Mouse (Mus musculus): ENCODE results near the gene Tyrobp. TPM values are rescaled to one million over a fixed set of nuclear protein-coding genes. Genes with fewer than 3 reads are reported as not detected.
A peak's percentile ranks its signal among the peaks of the same experiment; 100 is the strongest.

Gene Tyrobp
- polyA plus RNA-seq, 1 experiment from 2014 or later, result 16.7 TPM

DNA sequence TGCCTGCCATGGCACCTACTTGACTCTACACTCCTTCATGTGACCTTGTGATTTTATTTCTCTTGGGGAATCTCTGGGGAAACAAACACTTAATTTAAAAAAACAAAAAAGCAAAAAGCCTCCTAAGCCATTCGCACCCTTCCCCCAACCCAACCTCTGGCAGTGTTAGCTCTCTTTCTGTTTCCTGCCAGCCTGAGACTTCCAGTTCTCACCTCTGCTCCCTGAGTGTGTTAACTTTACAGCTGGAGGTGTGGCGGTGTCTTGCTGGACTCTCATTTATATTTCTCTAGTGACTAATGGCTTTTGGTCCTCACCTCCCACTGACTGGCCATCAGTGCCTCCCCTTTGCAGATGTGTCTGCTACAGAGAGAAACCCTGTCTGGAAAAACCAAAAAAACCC, 3.8 kb upstream of the Tyrobp start:
- Histone ChIP-seq H3K9ac (no peak overlapping the region), H3K9me3 (no peaks in the 10 kb centered on the region), H3K4me3 (no peak overlapping the region), H3K36me3 (no peaks in the 10 kb centered on the region), H3K27ac (no peak overlapping the region), H3K27me3 (no peaks in the 10 kb centered on the region; the same call in 1 of the 2 replicates), H3K4me1 (no peaks in the 10 kb centered on the region), H3K4me2 (replicated peaks) (no peak overlapping the region)
- no peak for ATAC-seq (ENCODE audit: insufficient number of reproducible peaks, insufficient read depth, low FRiP score, low TSS enrichment)
- WGBS, result 80% methylated on average over 2 of the region's 2 CpGs

DNA sequence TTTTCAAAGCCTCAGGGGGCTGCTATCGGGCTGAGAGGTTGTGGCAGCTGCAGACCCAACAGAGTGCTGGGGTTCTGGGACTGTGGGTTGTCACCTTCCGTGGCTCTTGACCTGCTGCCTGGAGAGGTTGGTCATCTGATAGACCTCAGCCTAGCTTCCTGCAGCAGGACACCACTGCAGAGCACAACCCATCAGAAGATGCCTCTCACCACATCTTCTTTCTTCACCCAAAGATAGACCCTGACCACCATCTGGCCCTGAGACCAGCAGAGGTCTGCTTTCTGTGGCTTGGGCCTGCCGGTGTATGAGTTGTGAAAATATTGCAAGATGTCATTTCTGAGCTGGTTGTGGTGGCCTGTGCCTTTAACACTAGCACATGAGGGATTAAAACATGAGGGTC, 2.5 kb upstream of the Tyrobp start:
- H3K4me1 ChIP-seq, result no peaks in the 10 kb centered on the region
- no peak overlapping the region for H3K9ac ChIP-seq
- H3K27ac ChIP-seq, result no peak overlapping the region
- no peak for ATAC-seq (ENCODE audit: insufficient number of reproducible peaks, insufficient read depth, low FRiP score, low TSS enrichment)
- no peaks in the 10 kb centered on the region for H3K9me3 ChIP-seq
- no peak overlapping the region for H3K4me3 ChIP-seq
- H3K4me2 ChIP-seq (replicated peaks), result no peak overlapping the region
- no peaks in the 10 kb centered on the region; the same call in 1 of the 2 replicates for H3K27me3 ChIP-seq
- WGBS, result 66% methylated on average over 3 of the region's 3 CpGs
- H3K36me3 ChIP-seq, result no peaks in the 10 kb centered on the region

DNA sequence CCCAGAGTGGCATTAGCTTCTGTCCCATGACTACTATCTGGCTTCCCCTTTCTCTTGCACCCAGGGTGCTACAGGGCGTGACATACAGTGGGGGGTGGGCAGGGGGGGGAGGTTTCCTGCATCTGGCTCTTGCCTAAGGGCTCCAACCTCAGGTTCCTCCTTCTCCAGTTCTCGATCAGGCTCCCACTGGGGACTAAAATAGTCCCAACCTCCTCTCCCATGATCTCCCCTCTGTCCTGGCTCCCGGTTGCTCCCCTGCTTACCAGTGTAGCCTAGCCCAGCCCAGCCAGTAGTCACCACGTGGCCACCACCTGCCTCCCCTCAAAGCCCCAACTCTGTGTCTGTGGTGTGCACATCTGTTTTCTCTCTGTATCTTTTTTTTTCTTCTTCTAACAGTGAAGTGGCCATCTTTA, 819 bp upstream of the Tyrobp start:
- 41% methylated on average over 4 of the region's 4 CpGs for WGBS
- H3K9ac ChIP-seq, result no peak overlapping the region
- no peaks in the 10 kb centered on the region for H3K27me3 ChIP-seq
- no peak overlapping the region for H3K4me2 ChIP-seq (replicated peaks)
- no peak overlapping the region for H3K4me3 ChIP-seq
- no peaks in the 10 kb centered on the region for H3K4me1 ChIP-seq
- no peak overlapping the region for H3K27ac ChIP-seq
- no peaks in the 10 kb centered on the region for H3K9me3 ChIP-seq
- no peaks in the 10 kb centered on the region for H3K36me3 ChIP-seq
- no peak for ATAC-seq (ENCODE audit: insufficient number of reproducible peaks, insufficient read depth, low FRiP score, low TSS enrichment)

DNA sequence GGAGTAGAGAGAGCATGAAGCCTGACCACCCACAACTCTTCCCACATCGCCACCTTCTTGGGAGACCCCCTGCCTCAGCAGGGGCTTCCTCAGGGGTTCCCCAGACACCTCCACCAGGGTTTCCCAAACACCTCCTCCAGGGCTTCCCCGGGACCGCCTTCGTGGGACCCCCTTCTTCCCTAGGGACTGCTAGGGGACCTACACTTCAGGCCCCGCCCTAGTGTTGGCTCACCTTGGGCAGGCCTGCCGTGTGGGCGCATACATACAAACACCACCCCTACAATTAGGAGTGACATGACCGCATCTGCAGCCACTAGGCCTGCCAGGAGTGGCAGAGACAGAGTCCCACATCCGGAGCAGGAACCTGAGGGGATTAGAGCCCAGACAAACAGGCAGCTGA, 4.3 kb downstream of the Tyrobp start:
- Histone ChIP-seq H3K27ac (no peak overlapping the region), H3K9ac (no peak overlapping the region), H3K4me1 (peaks cover 7% of the 10 kb centered on the region), H3K4me2 (replicated peaks) (no peak overlapping the region), H3K9me3 (0 out of 2 replicates have a peak, but pooled peaks cover 3% of the 10 kb centered on the region), H3K27me3 (peaks cover 9% of the 10 kb centered on the region; the same call in 1 of the 2 replicates), H3K4me3 (no peak overlapping the region), H3K36me3 (no peaks in the 10 kb centered on the region)
- no peak for ATAC-seq (ENCODE audit: insufficient number of reproducible peaks, insufficient read depth, low FRiP score, low TSS enrichment)
- 74% methylated on average over 9 of the region's 9 CpGs for WGBS

DNA sequence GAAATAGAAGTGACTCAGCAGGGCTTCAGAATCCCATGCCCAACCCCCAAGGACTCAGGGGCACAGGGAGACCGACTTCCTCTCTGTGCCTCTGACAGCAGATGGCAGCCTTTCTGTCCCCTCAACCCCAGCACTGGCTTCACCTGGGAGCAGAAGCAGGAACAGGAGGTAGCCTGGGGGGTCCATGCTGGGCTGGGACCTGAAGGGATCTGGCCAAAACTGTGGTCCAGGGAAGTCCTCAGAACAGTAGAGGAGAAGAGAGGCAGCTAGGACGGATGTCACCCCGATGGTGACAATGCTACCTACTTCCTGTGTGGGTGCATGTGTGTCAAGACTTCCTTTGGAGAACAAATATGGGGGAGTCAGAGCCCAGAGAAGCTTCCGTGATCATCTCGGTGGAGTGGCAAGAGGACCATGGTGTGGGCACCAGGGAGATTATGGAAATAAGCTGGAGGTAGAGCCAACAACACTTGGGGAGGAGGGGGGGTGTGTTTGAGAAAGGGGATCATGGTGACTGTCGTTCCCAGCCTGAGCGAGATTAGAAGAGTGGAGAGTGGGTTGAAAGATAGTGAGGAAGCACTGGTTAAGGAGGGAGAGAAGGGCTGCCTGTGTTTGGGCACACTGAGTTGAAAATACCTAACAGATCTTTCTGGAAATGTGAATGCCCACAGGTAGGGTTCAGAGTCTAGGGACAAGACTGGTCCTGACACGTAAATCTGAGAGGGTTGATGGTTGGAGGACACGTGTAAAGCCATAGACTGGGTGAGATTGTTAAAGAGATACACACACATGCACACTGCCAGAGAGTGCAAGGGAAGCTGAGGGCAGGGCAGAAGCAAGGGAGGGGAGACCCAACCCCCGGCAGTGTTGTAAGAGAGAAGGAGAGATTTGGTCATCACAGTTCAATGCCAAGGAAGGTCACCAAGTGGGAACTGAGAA, 6.3 kb downstream of the Tyrobp start, which contains the start of gene Hcst:
Gene Hcst, minus strand, starts transcription at position 294 of the 939 bp plus-strand sequence.
- no peaks in the 10 kb centered on the region for H3K36me3 ChIP-seq
- H3K4me1 ChIP-seq, result peaks cover 12% of the 10 kb centered on the region
- peaks cover 23% of the 10 kb centered on the region; the same call in 1 of the 2 replicates for H3K27me3 ChIP-seq
- H3K4me3 ChIP-seq, result no peak within 1 kb of the TSS
- no peak within 1 kb of the TSS for H3K9ac ChIP-seq
- 67% methylated on average over 10 of the region's 10 CpGs for WGBS
- no peak within 1 kb of the TSS for H3K27ac ChIP-seq
- no peak for ATAC-seq (ENCODE audit: insufficient number of reproducible peaks, insufficient read depth, low FRiP score, low TSS enrichment)
- no peak within 1 kb of the TSS for H3K4me2 ChIP-seq (replicated peaks)
- 0 out of 2 replicates have a peak, but pooled peaks cover 3% of the 10 kb centered on the region for H3K9me3 ChIP-seq

DNA sequence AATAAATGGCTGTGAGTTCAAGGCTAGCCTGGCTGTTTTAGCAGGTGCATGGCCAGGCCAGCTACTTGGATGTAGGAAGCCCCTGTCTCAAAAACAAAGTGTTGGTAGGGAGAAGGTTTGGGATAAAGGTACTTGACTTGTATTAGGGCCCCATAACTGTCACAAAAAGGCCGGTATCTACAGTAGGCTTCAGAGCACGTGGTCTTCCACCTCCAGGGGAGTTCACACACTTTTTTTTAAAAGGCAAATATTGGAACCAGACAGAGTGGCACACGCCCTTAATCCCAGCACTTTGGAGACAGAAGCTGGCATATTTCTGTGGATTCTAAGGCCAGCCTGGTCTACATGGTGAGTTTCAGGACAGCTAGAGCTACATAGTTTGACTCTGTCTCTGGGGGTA, 7.1 kb downstream of the Tyrobp start:
- Histone ChIP-seq H3K27ac (no peak overlapping the region), H3K4me2 (replicated peaks) (no peak overlapping the region), H3K9me3 (0 out of 2 replicates have a peak, but pooled peaks cover 3% of the 10 kb centered on the region), H3K36me3 (peaks cover 4% of the 10 kb centered on the region; the same call in 1 of the 2 replicates), H3K9ac (no peak overlapping the region), H3K27me3 (peaks cover 23% of the 10 kb centered on the region; the same call in 1 of the 2 replicates), H3K4me1 (peaks cover 12% of the 10 kb centered on the region), H3K4me3 (no peak overlapping the region)
- 75% methylated on average over 3 of the region's 3 CpGs for WGBS
- ATAC-seq (ENCODE audit: insufficient number of reproducible peaks, insufficient read depth, low FRiP score, low TSS enrichment), result no peak

DNA sequence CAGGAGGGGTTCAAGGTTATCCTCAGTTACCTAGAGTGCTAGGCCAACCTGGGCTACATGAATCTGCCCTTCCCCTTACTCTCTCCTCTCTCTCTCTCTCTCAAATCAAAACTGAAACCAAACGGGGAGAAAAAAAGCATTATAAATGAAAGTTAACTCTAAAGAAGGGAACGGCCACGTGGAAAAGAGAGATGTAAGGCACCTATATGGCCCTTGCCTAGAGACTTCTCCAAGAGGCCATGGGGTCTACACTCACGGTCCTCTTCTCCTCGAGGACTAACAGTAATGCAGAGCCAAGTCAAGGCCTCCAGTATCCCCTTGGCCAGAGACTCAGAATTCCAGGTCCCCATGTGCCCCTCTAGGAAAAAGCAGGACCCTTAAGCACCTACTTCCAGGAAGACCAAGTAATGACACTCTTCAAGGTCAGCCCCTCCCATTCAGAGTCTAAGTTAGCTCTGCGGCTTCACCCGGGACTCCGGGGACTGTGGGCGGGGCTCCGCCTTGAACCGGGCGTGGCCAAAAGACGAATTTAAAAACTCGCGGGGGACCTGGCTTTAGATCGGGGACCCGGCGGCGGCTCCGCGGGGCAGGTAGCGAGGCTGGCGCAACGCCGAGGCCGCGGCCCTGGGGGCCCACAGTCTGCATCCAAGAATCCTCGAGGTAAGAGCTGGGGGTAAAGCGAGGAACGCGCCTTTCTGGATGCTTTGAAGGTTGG, 7.8 kb downstream of the Tyrobp start, which contains the start of gene Nfkbid:
Gene Nfkbid, plus strand, starts transcription at position 558 of the 715 bp plus-strand sequence.
- 10% methylated on average over 31 of the region's 31 CpGs for WGBS
- H3K36me3 ChIP-seq, result peaks cover 9% of the 10 kb centered on the region
- no peak for ATAC-seq (ENCODE audit: insufficient number of reproducible peaks, insufficient read depth, low FRiP score, low TSS enrichment)
- peak within 1 kb of the TSS; percentile 59 for H3K9ac ChIP-seq
- H3K4me1 ChIP-seq, result peaks cover 12% of the 10 kb centered on the region
- peaks cover 23% of the 10 kb centered on the region; the same call in 1 of the 2 replicates for H3K27me3 ChIP-seq
- peak within 1 kb of the TSS; percentile 58 for H3K4me3 ChIP-seq
- H3K27ac ChIP-seq, result no peak within 1 kb of the TSS
- H3K4me2 ChIP-seq (replicated peaks), result peak within 1 kb of the TSS; percentile 91
- H3K9me3 ChIP-seq, result 0 out of 2 replicates have a peak, but pooled peaks cover 3% of the 10 kb centered on the region

DNA sequence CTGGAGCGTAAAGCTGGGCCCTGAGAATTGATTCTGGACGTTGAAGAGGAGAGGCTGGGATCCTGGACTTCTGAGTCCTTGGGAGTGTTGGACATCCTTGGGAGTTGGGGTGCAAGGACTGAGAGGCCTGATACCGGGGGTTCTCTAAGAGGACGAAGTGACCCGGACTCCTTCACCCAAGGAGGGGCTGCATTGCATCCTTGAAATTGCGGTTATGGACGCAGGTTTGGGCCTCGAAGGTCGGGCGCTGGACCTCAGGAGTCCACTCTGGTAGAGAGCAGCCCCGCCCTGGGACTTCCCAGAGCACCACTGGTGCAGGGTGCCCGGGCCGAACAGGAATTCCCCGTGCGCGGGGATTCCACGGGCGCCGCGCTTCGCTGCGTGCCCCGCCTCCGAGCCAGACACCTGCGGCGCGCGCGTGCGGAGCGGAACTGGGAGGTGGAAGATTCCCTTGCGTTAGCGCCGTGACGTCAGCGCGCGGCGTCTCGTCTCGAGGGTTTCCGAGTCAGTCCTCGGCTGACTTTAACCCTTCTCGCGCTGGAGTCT, 8.4 kb downstream of the Tyrobp start:
- under 1% methylated on average over 45 of the region's 45 CpGs for WGBS
- 0 out of 2 replicates have a peak, but pooled peaks cover 3% of the 10 kb centered on the region for H3K9me3 ChIP-seq
- peak overlapping the region; percentile 58 for H3K4me3 ChIP-seq
- peaks cover 14% of the 10 kb centered on the region for H3K36me3 ChIP-seq
- peak; percentile 57; the same call in 1 of the 2 replicates for ATAC-seq (ENCODE audit: insufficient number of reproducible peaks, insufficient read depth, low FRiP score, low TSS enrichment)
- H3K9ac ChIP-seq, result peak overlapping the region; percentile 59
- peaks cover 23% of the 10 kb centered on the region; the same call in 1 of the 2 replicates for H3K27me3 ChIP-seq
- no peak overlapping the region for H3K27ac ChIP-seq
- H3K4me2 ChIP-seq (replicated peaks), result peak overlapping the region; percentile 91
- H3K4me1 ChIP-seq, result peaks cover 12% of the 10 kb centered on the region

DNA sequence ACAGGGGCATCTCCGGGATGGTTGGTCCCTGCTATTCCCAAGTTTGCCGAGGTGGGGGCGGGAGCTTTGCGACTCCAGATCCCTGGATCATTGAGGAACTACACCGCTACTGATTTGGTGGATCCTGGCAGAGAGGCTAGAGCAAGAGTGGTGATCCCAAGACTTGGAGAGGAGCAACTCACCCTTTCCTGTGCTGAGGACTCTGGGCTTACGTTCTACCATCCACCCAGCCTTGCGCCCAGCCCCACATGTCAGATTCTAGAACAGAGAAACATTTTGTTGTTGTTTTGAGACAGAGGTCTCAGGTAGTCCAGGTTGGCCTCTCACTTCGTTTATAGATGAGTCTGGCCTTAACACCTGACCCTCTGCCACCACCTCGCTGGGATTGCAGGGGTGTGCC, 9.0 kb downstream of the Tyrobp start:
- H3K36me3 ChIP-seq, result peaks cover 19% of the 10 kb centered on the region
- H3K4me2 ChIP-seq (replicated peaks), result peak overlapping the region; percentile 91
- H3K9me3 ChIP-seq, result 0 out of 2 replicates have a peak, but pooled peaks cover 3% of the 10 kb centered on the region
- H3K27ac ChIP-seq, result no peak overlapping the region
- 0 out of 2 replicates have a peak, but pooled peaks have one; percentile 25 for ATAC-seq (ENCODE audit: insufficient number of reproducible peaks, insufficient read depth, low FRiP score, low TSS enrichment)
- peaks cover 23% of the 10 kb centered on the region; the same call in 1 of the 2 replicates for H3K27me3 ChIP-seq
- WGBS, result 12% methylated on average over 9 of the region's 9 CpGs
- peak overlapping the region; percentile 58 for H3K4me3 ChIP-seq
- H3K4me1 ChIP-seq, result peaks cover 12% of the 10 kb centered on the region
- peak overlapping the region; percentile 59 for H3K9ac ChIP-seq

DNA sequence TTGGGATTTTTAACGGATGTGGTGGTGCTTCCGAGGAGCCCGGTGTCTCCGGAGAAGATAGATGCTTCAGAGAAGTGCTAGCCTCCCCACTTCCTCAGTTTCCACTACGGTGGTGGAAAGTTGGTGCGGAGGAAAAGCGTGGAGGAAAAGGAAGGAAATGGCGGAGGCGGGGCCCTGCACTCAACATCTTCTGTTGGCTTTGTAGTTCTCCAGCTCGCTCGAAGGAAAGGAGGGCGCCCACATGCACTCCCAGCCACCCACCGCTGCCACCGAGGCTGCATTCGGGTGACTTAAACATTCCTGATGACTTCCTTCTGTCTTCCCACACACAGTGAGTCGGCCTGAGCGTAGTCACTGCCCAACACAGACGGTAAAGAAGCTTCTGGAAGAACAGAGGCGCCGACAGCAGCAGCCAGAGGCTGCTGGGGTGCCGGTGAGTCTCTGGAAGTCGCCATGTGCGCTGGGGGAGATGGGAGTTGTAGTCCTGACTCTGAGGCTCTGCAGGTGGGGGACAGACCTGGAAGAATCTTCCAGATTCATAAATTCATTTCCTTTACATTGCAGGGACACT, 9.6 kb downstream of the Tyrobp start:
- peak overlapping the region; percentile 50; the same call in 1 of the 2 replicates for H3K27ac ChIP-seq
- H3K36me3 ChIP-seq, result peaks cover 19% of the 10 kb centered on the region
- no peak for ATAC-seq (ENCODE audit: insufficient number of reproducible peaks, insufficient read depth, low FRiP score, low TSS enrichment)
- peak overlapping the region; percentile 91 for H3K4me2 ChIP-seq (replicated peaks)
- 47% methylated on average over 23 of the region's 23 CpGs for WGBS
- H3K9me3 ChIP-seq, result 0 out of 2 replicates have a peak, but pooled peaks cover 3% of the 10 kb centered on the region
- peak overlapping the region; percentile 59 for H3K9ac ChIP-seq
- H3K27me3 ChIP-seq, result peaks cover 23% of the 10 kb centered on the region; the same call in 1 of the 2 replicates
- peak overlapping the region; percentile 58 for H3K4me3 ChIP-seq
- peaks cover 12% of the 10 kb centered on the region for H3K4me1 ChIP-seq

DNA sequence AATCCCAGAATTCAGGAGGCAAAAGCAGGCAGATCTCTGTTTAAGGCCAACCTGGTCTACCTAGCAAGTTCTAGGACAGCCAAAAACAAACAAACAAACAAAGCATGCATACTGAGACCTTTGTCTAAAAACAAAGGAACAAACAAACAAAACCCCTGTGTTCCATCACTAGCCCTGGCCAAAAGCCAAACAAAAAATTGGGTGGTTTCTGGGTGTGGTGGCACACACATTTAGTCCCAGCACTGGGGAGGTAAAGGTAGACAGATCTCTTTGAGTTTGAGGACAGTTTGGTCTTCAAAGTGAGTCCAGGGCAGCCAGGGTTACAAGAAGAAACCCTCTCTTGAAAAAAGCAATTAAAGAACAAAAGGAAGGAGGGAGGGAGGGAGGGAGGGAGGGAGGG, 15.8 kb downstream of the Tyrobp start:
- Histone ChIP-seq H3K4me2 (replicated peaks) (no peak overlapping the region), H3K4me1 (no peaks in the 10 kb centered on the region), H3K27ac (no peak overlapping the region), H3K9ac (no peak overlapping the region), H3K36me3 (peaks cover 19% of the 10 kb centered on the region), H3K9me3 (no peaks in the 10 kb centered on the region), H3K4me3 (no peak overlapping the region), H3K27me3 (0 out of 2 replicates have a peak, but pooled peaks cover 4% of the 10 kb centered on the region)
- no peak for ATAC-seq (ENCODE audit: insufficient number of reproducible peaks, insufficient read depth, low FRiP score, low TSS enrichment)
